Mouse (Mus musculus) lung, adult 2 months (tissue): Measurements from ENCODE around the gene Sipa1l3. TPM values are rescaled to one million over a fixed set of nuclear protein-coding genes. Genes with fewer than 3 reads are reported as not detected.
A peak's percentile ranks its signal among the peaks of the same experiment; 100 is the strongest.

ENCODE experiments used
- DNase-seq: peaks from one replicate; pipeline ENCODE4 v3.0.0; 2022
- H3K4me1 ChIP-seq: fragments of 200-500 bp; 2 replicates; pipeline ENCODE4 v1.6.1; 2011; ENCODE audit warnings: low read length; ENCODE audit not compliant: control insufficient read depth, insufficient read depth
- H3K4me3 ChIP-seq: fragments of 200-500 bp; replicated peaks from 2 replicates; pipeline ENCODE3; 2011; ENCODE audit warnings: low read depth, mild to moderate bottlenecking, control low read depth, low read length; ENCODE audit errors: extremely low read depth
- CTCF ChIP-seq: fragments of 200-500 bp; IDR thresholded peaks from 2 replicates; pipeline ENCODE4 v1.5.1; 2011; ENCODE audit warnings: mild to moderate bottlenecking, low read length, control low read depth; ENCODE audit not compliant: insufficient read depth
- POLR2A ChIP-seq: fragments of 200-500 bp; IDR thresholded peaks from 2 replicates; pipeline ENCODE4 v1.6.1; 2011; ENCODE audit warnings: low read depth, mild to moderate bottlenecking, control low read depth, low read length, borderline replicate concordance; ENCODE audit errors: extremely low read depth
- WGBS: fragments of 180-500 bp; shearing (Covaris S2); methylation state at CpG from one replicate; pipeline ENCODE4 v1.1.7; 2018; 5-methylcytosine and 5-hydroxymethylcytosine counted together
- polyA plus RNA-seq: library from polyadenylated mRNA; depleted of rRNA; stranded (reverse); fragments of >200 nt; gene quantifications from 2 replicates; pipeline ENCODE4 v1.2.3, GENCODE M21; 2012

Sipa1l3 gene
- polyA plus RNA-seq, 1 experiment: 125 TPM

DNA sequence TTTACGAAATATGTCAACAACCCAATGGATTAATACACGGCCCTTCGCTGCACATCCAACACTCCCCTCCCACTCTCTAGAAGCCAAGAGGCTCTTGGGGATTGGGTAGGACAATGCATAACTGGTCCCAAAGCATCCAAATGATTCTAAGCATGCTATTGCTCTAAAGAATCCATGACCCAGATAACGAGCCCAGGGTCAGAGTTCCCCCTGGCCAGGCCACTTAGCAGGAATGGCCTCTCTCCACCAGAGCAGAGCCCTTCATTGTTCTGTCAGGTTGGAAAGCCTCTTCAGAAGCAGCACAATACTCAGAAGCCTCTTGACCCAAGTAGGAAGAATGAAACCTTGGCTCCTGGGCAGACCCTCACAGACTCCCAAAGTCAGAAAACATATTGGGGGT, 22.1 kb downstream of the Sipa1l3 start:
- no peak for TF ChIP-seq CTCF
- TF ChIP-seq POLR2A: no peak
- peak; percentile 44 for DNase-seq
- Histone ChIP-seq H3K4me1 (peaks cover 17% of the 10 kb centered on the region), H3K4me3 (no peak overlapping the region)
- WGBS: 62% methylated on average over 4 of the region's 4 CpGs

DNA sequence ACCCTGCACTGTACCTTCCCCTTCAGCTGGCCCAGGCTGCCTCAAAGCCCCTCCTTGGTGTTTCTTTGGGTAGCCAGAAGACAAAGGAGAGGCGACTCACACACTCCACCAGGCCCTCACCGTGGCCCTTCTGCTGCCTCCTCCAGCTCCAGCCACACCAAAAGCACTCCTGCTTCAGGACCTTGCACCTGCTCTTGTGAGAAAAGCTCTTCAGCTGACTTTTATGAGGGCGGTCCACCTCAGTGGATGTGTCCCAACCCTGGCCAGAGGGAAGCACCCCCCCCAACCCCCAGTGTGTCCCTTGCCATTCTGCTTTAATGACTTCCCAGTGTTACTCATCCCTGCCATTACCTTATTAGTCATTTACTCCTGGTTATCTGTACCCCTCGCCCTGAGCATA, 22.6 kb downstream of the Sipa1l3 start:
- no peak for DNase-seq
- Histone ChIP-seq H3K4me1 (peaks cover 22% of the 10 kb centered on the region), H3K4me3 (no peak overlapping the region)
- no peak for TF ChIP-seq CTCF
- TF ChIP-seq POLR2A: no peak
- WGBS: 51% methylated on average over 4 of the region's 4 CpGs

DNA sequence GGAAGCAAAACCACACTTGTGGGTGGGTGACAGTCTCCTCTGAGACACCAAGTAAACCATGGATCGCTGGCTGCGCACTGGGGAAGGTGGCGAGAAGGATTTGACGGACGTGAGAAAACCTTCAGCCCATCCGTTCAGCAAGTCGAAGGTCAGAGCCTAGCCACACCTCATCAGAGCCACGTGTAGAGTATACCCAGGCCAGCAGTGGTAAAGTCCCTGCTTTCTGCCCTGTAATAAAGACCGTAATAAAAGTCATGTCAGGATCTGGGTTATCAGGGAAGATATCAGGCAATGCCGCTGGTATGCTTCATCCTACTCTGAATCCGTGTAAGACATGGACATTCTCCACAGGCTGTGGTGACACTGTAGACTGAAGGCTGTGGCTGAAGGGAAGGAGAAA, 23.6 kb downstream of the Sipa1l3 start:
- no peak for DNase-seq
- 93% methylated on average over 11 of the region's 11 CpGs for WGBS
- Histone ChIP-seq H3K4me1 (peaks cover 22% of the 10 kb centered on the region), H3K4me3 (no peak overlapping the region)
- TF ChIP-seq CTCF: no peak
- no peak for TF ChIP-seq POLR2A

DNA sequence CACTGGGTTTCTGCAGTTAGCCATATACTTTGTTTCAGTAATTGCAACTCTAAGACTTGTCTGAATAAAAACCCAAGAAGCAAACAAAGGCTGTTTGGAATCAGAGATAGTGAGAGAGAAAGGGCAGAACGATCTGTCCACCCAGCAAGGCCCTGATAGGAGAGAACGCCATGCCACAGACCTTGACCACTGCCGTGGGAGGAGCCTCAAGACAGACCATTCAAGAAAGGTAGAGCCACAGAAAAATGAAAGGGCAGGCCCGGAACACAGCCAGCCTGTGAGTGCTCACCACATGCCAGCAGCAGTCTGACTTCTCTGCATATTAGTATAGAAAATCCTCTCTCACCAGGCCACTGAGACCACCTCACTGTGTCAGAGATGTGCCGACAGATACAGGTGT, 24.4 kb downstream of the Sipa1l3 start:
- TF ChIP-seq POLR2A (no peak), CTCF (no peak)
- DNase-seq: no peak
- Histone ChIP-seq H3K4me1 (peaks cover 22% of the 10 kb centered on the region), H3K4me3 (no peak overlapping the region)
- 82% methylated on average over 5 of the region's 5 CpGs for WGBS

DNA sequence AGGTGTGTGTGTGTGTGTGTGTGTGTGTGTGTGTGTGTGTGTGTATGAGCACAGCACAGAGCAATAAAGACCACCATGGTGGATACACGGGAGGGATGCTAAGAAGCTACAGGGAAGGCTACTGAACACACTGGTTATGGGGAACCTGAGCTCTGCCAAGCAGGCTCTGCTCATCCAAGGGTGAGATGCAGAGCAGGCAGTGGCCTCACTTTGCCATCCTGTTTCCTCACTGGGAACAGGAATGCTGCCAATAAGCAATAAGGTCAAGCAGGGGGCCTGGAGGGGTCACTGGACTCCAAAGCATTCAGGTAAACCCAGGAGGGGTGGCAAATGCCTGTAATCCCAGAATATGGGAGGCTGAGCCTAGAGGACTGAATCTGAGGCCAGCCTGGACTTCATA, 25.4 kb downstream of the Sipa1l3 start:
- peaks cover 20% of the 10 kb centered on the region for H3K4me1 ChIP-seq
- H3K4me3 ChIP-seq: no peak overlapping the region
- 67% methylated on average over 1 of the region's 1 CpGs for WGBS
- DNase-seq: no peak
- no peak for TF ChIP-seq CTCF
- TF ChIP-seq POLR2A: no peak

DNA sequence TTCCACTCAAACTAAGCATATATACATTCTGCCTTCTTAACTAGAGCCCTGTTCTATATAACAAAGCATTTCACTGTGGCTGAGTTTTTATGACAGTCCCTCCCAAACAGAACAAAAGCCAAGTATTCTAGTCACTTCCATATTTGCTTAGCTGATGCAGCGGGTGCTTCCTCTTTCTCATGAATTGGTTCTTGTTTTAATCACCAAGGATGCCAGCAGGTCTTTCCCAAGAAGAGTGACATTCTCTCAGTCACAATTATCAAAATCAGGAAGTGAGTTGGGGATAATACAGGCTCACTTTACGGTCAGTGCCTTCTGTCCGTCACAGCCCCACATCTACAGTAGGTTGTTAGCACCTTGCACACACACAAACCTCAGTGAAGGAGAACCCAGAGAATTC, 26.6 kb downstream of the Sipa1l3 start:
- 36% methylated on average over 3 of the region's 3 CpGs for WGBS
- no peak overlapping the region for H3K4me3 ChIP-seq
- peaks cover 14% of the 10 kb centered on the region for H3K4me1 ChIP-seq
- no peak for DNase-seq
- TF ChIP-seq POLR2A: no peak
- TF ChIP-seq CTCF: no peak

DNA sequence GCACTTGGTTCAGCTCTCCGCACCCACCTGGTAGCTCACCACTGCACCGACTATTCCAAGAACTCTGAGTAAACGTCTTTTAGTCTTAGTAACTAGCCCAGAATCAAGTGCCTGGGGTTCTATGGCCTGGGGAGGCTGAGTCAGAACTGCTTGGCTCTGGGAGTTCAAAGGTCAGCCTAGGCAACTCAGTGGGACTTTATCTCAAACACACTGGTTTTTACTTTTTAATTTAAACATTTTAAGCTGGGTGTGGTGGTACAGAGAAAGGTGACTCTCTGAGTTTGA, 27.0 kb downstream of the Sipa1l3 start:
- 49% methylated on average over 3 of the region's 3 CpGs for WGBS
- Histone ChIP-seq H3K4me1 (peaks cover 10% of the 10 kb centered on the region), H3K4me3 (no peak overlapping the region)
- DNase-seq: no peak
- no peak for TF ChIP-seq POLR2A
- TF ChIP-seq CTCF: no peak

DNA sequence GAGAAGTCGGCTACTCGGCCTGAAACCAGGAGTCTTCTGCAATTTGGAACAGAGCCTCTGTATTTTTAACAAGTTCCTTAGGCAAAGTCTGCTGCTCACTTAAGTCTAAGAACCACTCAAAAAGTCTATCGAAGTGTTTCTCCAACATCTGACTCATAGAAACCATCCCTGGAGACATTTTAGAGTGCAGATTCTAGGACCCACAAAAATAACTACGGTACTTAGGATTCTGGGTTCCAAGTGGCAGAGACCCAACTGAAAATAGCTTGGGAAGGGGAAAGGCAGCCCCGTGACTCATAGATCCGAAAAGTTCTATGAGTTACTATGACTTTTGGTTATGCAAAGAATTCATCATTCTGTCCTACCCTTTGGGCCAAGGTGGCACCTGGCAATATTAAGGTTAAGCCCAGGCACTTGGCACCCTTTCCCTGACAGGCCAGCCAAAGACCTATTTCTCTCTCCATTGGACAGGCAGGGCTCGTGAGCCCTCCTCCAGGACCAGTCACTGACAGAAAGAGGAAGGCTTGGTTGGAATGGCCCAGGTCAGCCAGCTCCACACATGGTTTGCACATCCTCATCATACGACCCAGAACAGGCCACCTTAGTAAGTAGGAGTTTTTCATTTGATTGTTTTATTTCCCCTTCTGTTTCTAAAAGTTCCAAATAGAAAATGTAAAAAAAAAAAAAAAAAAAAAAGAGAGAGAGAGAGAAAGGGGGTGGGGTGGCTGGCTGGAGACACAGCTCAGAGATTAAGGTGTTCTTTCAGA, 27.6 kb downstream of the Sipa1l3 start:
- WGBS: 49% methylated on average over 8 of the region's 8 CpGs
- H3K4me1 ChIP-seq: peaks cover 10% of the 10 kb centered on the region
- DNase-seq: peak; percentile 41
- H3K4me3 ChIP-seq: no peak overlapping the region
- TF ChIP-seq POLR2A (no peak), CTCF (no peak)

DNA sequence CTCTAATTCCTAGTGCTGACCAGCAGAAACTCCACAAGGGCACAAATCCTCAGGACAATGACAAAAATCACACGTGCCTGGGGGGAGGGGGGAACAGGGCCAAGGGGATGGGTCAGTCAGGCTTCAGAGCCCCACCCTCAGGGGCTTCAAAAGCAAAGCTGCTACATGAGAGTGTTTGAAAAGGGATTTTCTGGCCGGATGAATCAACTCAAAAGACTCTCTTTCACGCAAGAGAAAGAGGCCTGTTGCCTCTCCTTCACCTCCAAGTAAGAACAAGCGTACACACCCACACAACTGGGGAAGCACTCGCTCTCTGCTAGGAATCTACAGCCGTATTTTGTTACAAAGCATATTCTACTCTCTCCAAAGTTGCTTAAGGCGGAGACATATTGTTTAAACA, 28.6 kb downstream of the Sipa1l3 start:
- TF ChIP-seq POLR2A (no peak), CTCF (no peak)

DNA sequence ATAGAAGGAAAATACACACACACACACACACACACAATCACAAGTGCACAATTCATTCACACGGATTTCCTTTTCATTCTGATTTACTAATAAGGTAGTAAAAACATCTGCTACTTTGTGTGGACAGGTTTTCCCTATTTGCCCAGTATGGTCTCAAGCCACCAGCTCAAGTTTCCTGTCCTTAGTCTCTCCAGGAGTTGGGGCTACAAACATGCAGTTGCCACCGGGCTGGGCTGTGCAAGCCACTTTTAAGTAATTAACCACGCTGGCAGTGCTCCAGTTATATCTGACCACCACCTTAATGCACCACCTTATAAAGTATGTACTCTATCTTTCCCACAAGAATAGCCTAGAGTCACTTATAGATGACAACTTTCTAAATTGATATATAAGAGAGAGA, 29.1 kb downstream of the Sipa1l3 start:
- Histone ChIP-seq H3K4me1 (peaks cover 7% of the 10 kb centered on the region), H3K4me3 (no peak overlapping the region)
- WGBS: 45% methylated on average over 3 of the region's 3 CpGs
- DNase-seq: no peak
- TF ChIP-seq CTCF (no peak), POLR2A (no peak)

More for the DNA sequence above, 28.6 kb downstream of the Sipa1l3 start:
- WGBS: 48% methylated on average over 7 of the region's 7 CpGs
- Histone ChIP-seq H3K4me3 (no peak overlapping the region), H3K4me1 (peaks cover 7% of the 10 kb centered on the region)
- no peak for DNase-seq

DNA sequence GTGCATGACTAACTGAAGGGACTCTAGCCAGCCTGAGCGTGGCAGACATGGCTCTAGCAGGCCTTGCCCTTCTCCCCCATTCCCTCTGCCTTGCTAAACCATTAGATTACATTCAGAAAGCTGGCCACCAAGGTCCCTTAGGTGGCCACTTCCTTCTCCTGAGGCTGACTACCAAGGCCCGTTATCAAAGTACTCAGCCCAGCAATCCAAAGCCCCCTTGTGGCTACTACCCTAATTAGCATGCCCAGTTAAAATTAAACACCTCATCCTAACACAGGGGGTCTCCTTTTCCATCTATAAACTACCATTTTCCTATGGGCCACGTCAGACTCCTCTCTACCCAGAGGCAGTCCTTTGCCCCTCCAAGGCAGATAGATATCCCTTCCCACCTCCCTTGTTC, 31.7 kb downstream of the Sipa1l3 start:
- WGBS: 84% methylated on average over 3 of the region's 3 CpGs
- H3K4me3 ChIP-seq: no peak overlapping the region

More for the DNA sequence above, 31.7 kb downstream of the Sipa1l3 start:
- H3K4me1 ChIP-seq: peaks cover 11% of the 10 kb centered on the region
- no peak for DNase-seq
- TF ChIP-seq CTCF (no peak), POLR2A (no peak)
